Mouse (Mus musculus): ENCODE results near the gene Gm8212. TPM values are rescaled to one million over a fixed set of nuclear protein-coding genes. Genes with fewer than 3 reads are reported as not detected.

The Gm8212 gene
- not detected in 2 replicates for polyA plus RNA-seq (2012; rRNA removed)

DNA sequence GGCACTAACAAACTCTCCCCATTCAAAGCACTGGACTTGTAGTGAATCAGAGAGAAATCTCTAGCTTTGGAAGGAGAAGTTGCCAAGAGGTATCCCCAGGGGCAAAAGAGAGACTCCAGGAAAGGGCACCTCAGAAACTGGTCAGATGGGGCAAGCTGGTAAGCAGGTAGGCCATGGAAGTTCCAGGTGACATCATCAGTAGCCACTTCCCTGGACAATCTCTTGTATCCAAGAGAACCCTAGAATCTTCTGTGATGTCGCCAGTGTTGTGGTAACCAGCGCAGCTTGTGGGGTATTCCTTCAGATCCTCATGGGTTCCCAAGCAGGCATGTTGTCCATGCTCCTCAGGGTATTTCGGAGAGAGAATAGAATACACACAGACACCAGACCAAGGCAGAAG, at the start of gene Gm8212:
TSS of gene Gm8212 (plus strand) at position 301 of the 400 bp plus-strand sequence.

DNA sequence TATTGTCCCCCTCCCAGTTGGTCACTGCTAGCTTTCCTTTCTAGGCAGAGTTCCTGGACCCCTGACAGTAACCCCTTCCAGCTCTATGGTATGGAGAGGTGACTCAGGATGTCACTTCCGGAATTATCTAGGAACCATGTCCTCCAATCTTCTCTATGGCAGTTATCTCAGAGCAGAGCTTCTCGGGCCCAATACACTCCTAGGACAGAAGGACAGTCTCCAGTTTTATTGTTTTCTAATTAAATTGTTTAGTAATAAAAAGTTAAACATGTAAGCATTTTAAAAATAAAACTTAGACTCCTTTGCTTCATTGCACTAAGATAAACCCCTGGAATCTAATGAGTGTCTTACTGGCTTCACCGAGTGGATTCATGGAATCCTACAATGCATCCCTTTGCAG, 15.7 kb downstream of the Gm8212 start, which contains the start of gene 4930503E14Rik:
TSS of gene 4930503E14Rik (minus strand) at position 101 of the 400 bp plus-strand sequence.

Other genes starting within 250 kb of the Gm8212 start
- gene Ang5, start 240.6 kb upstream of the Gm8212 start, polyA plus RNA-seq (2012; rRNA removed), result not detected in 2 replicates
- gene Ang6, start 195.4 kb upstream of the Gm8212 start, polyA plus RNA-seq (2012; rRNA removed), result 0.08 TPM in 1 of 2 replicates, not detected in the other
- 24.0 and 26.3 TPM in 2 replicates for gene Ear2, start 95.0 kb upstream of the Gm8212 start, polyA plus RNA-seq (2012; rRNA removed)
- gene Gm3327, start 73.8 kb upstream of the Gm8212 start, polyA plus RNA-seq (2012; rRNA removed), result not detected in 2 replicates
- gene 4930503E14Rik, start 15.6 kb downstream of the Gm8212 start, polyA plus RNA-seq (2012; rRNA removed), result not detected in 2 replicates
- not detected in 2 replicates for gene Gm8220, start 87.9 kb downstream of the Gm8212 start, polyA plus RNA-seq (2012; rRNA removed)
- not detected in 2 replicates for gene Gm5930, start 140.9 kb downstream of the Gm8212 start, polyA plus RNA-seq (2012; rRNA removed)
- not detected in 2 replicates for gene Gm8229, start 167.7 kb downstream of the Gm8212 start, polyA plus RNA-seq (2012; rRNA removed)
- gene Gm3371, start 213.0 kb downstream of the Gm8212 start, polyA plus RNA-seq (2012; rRNA removed), result not detected in 2 replicates
- gene Gm8232, start 236.0 kb downstream of the Gm8212 start, polyA plus RNA-seq (2012; rRNA removed), result not detected in 2 replicates